Mouse (Mus musculus): ENCODE measurements at regions not wholly inside any gene's neighbourhood (a gene's known extent, or its start where the extent isn't known, plus 50 kb on each side); places are given as distances from the start of the nearest gene placed in this dataset.

GRCm38 (mm10) chr14:58687814-58688213, 454.9 kb downstream of the 1700129C05Rik start:
- no peak for DNase-seq (ENCODE audit: low spot score in 2 of 2)

GRCm38 (mm10) chr14:58678781-58679180, 463.9 kb downstream of the 1700129C05Rik start:
- DNase-seq (ENCODE audit: low spot score in 2 of 2), result no peak

- no peak for DNase-seq (ENCODE audit: low spot score in 2 of 2)
These were observed 464.5 kb downstream of the 1700129C05Rik start for GRCm38 (mm10) chr14:58678126-58678656.

- no peak for DNase-seq (ENCODE audit: low spot score in 2 of 2)
These were observed 467.5 kb downstream of the 1700129C05Rik start for GRCm38 (mm10) chr14:58675146-58675545.

- DNase-seq (ENCODE audit: low spot score in 2 of 2), result no peak
These were observed 478.7 kb downstream of the 1700129C05Rik start for GRCm38 (mm10) chr14:58663946-58664345.

- DNase-seq (ENCODE audit: low spot score in 2 of 2), result no peak
These were observed 480.1 kb downstream of the 1700129C05Rik start for GRCm38 (mm10) chr14:58662601-58663000.

- no peak for DNase-seq (ENCODE audit: low spot score in 2 of 2)
These were observed 481.3 kb downstream of the 1700129C05Rik start for GRCm38 (mm10) chr14:58661416-58661815.

- no peak for DNase-seq (ENCODE audit: low spot score in 2 of 2)
These were observed 485.4 kb downstream of the 1700129C05Rik start for GRCm38 (mm10) chr14:58657263-58657662.

- no peak for DNase-seq (ENCODE audit: low spot score in 2 of 2)
These were observed 485.8 kb downstream of the 1700129C05Rik start for GRCm38 (mm10) chr14:58656935-58657238.

GRCm38 (mm10) chr14:58656212-58656934, 486.3 kb downstream of the 1700129C05Rik start:
- DNase-seq (ENCODE audit: low spot score in 2 of 2), result no peak

- DNase-seq (ENCODE audit: low spot score in 2 of 2), result no peak
These were observed 489.7 kb downstream of the 1700129C05Rik start for GRCm38 (mm10) chr14:58653026-58653425.

- DNase-seq (ENCODE audit: low spot score in 2 of 2), result no peak
These were observed 490.7 kb downstream of the 1700129C05Rik start for GRCm38 (mm10) chr14:58652004-58652403.

- DNase-seq (ENCODE audit: low spot score in 2 of 2), result no peak
These were observed 491.5 kb downstream of the 1700129C05Rik start for GRCm38 (mm10) chr14:58651210-58651609.

- DNase-seq (ENCODE audit: low spot score in 2 of 2), result no peak
These were observed 504.4 kb downstream of the 1700129C05Rik start for GRCm38 (mm10) chr14:58638337-58638696.

- no peak for DNase-seq (ENCODE audit: low spot score in 2 of 2)
These were observed 505.0 kb downstream of the 1700129C05Rik start for GRCm38 (mm10) chr14:58637405-58638336.

GRCm38 (mm10) chr14:58631221-58631620, 511.5 kb downstream of the 1700129C05Rik start:
- no peak for DNase-seq (ENCODE audit: low spot score in 2 of 2)

- no peak for DNase-seq (ENCODE audit: low spot score in 2 of 2)
These were observed 514.4 kb downstream of the 1700129C05Rik start for GRCm38 (mm10) chr14:58628266-58628665.

GRCm38 (mm10) chr14:58626506-58627256, 516.0 kb downstream of the 1700129C05Rik start:
- no peak for DNase-seq (ENCODE audit: low spot score in 2 of 2)

GRCm38 (mm10) chr14:58620186-58620585, 522.5 kb downstream of the 1700129C05Rik start:
- no peak for DNase-seq (ENCODE audit: low spot score in 2 of 2)

GRCm38 (mm10) chr14:58617656-58618055, 525.0 kb downstream of the 1700129C05Rik start:
- no peak for DNase-seq (ENCODE audit: low spot score in 2 of 2)

GRCm38 (mm10) chr14:58608216-58608615, 534.5 kb downstream of the 1700129C05Rik start:
- peak; percentile 11 to 35 for DNase-seq (ENCODE audit: low spot score in 2 of 2)

- peak in 1 of 2 experiments; percentile 18 for DNase-seq (ENCODE audit: low spot score in 2 of 2)
These were observed 535.0 kb downstream of the 1700129C05Rik start for GRCm38 (mm10) chr14:58607734-58608133.

Measured in gastrocnemius, adult 8-10 months (tissue).